Mouse (Mus musculus): ENCODE results near the gene Dtx1. TPM values are rescaled to one million over a fixed set of nuclear protein-coding genes. Genes with fewer than 3 reads are reported as not detected.

Gene Dtx1
- total RNA-seq, 2 experiments from 2014 or later, result 87.6 to 93.3 TPM

- DNase-seq (ENCODE audit: low spot score in 2 of 2), result peak in 1 of 2 experiments; percentile 53
Observed at GRCm38 (mm10) chr5:120706541-120706940, 5.2 kb downstream of the Dtx1 start.

GRCm38 (mm10) chr5:120704421-120704820 lies 7.3 kb downstream of the Dtx1 start:
- DNase-seq (ENCODE audit: low spot score in 2 of 2), result no peak

- no peak for DNase-seq (ENCODE audit: low spot score in 2 of 2)
Observed at GRCm38 (mm10) chr5:120703660-120704059, 8.1 kb downstream of the Dtx1 start.

GRCm38 (mm10) chr5:120702969-120703368 lies 8.8 kb downstream of the Dtx1 start:
- DNase-seq (ENCODE audit: low spot score in 2 of 2), result no peak

GRCm38 (mm10) chr5:120702421-120702820 lies 9.3 kb downstream of the Dtx1 start:
- no peak for DNase-seq (ENCODE audit: low spot score in 2 of 2)

GRCm38 (mm10) chr5:120700996-120701790 lies 10.5 kb downstream of the Dtx1 start:
- DNase-seq (ENCODE audit: low spot score in 2 of 2), result no peak

GRCm38 (mm10) chr5:120698801-120699391 lies 12.8 kb downstream of the Dtx1 start:
- DNase-seq (ENCODE audit: low spot score in 2 of 2), result peak; percentile 62 to 64

- DNase-seq (ENCODE audit: low spot score in 2 of 2), result no peak
Observed at GRCm38 (mm10) chr5:120698181-120698580, 13.5 kb downstream of the Dtx1 start.

- DNase-seq (ENCODE audit: low spot score in 2 of 2), result no peak
Observed at GRCm38 (mm10) chr5:120696865-120697264, 14.9 kb downstream of the Dtx1 start.

- DNase-seq (ENCODE audit: low spot score in 2 of 2), result no peak
Observed at GRCm38 (mm10) chr5:120696057-120696743, 15.5 kb downstream of the Dtx1 start.

- DNase-seq (ENCODE audit: low spot score in 2 of 2), result peak in 1 of 2 experiments; percentile 54
Observed at GRCm38 (mm10) chr5:120694695-120695074, 17.0 kb downstream of the Dtx1 start.

- DNase-seq (ENCODE audit: low spot score in 2 of 2), result no peak
Observed at GRCm38 (mm10) chr5:120693931-120694694, 17.6 kb downstream of the Dtx1 start.

- no peak for DNase-seq (ENCODE audit: low spot score in 2 of 2)
Observed at GRCm38 (mm10) chr5:120692034-120692433, 19.7 kb downstream of the Dtx1 start.

- DNase-seq (ENCODE audit: low spot score in 2 of 2), result no peak
Observed at GRCm38 (mm10) chr5:120690417-120690816, 21.3 kb downstream of the Dtx1 start.

- no peak for DNase-seq (ENCODE audit: low spot score in 2 of 2)
Observed at GRCm38 (mm10) chr5:120688434-120688833, 23.3 kb downstream of the Dtx1 start.

- DNase-seq (ENCODE audit: low spot score in 2 of 2), result no peak
Observed at GRCm38 (mm10) chr5:120687897-120688296, 23.8 kb downstream of the Dtx1 start.

- DNase-seq (ENCODE audit: low spot score in 2 of 2), result no peak
Observed at GRCm38 (mm10) chr5:120687484-120687851, 24.3 kb downstream of the Dtx1 start.

- no peak for DNase-seq (ENCODE audit: low spot score in 2 of 2)
Observed at GRCm38 (mm10) chr5:120686749-120687483, 24.8 kb downstream of the Dtx1 start.

GRCm38 (mm10) chr5:120685678-120686077 lies 26.0 kb downstream of the Dtx1 start:
- DNase-seq (ENCODE audit: low spot score in 2 of 2), result no peak

- DNase-seq (ENCODE audit: low spot score in 2 of 2), result no peak
Observed at GRCm38 (mm10) chr5:120682982-120683771, 28.6 kb downstream of the Dtx1 start.
